Mouse (Mus musculus) liver, postnatal 0 days (tissue): Measurements from ENCODE around the gene Bhlha15. TPM values are rescaled to one million over a fixed set of nuclear protein-coding genes. Genes with fewer than 3 reads are reported as not detected.

ENCODE experiments used
- ATAC-seq: fragments of 200-750 bp; cut with Nextera tagmentation; 2 replicates; pipeline ENCODE4 v1.8.0; 2017; ENCODE audit warnings: mild to moderate bottlenecking, moderate library complexity
- DNase-seq: peaks from one replicate; pipeline ENCODE4 v3.0.0-alpha.2; 2016
- H3K27ac ChIP-seq: fragments of 300-500 bp; sonication (generic); 2 replicates; pipeline ENCODE4 v1.5.1; 2014; ENCODE audit warnings: antibody characterized with exemption, moderate library complexity, mild to moderate bottlenecking, low read depth
- H3K27me3 ChIP-seq: fragments of 300-500 bp; sonication (generic); 2 replicates; pipeline ENCODE4 v1.6.1; 2014; ENCODE audit warnings: low read length, control low read depth, mixed read lengths; ENCODE audit not compliant: insufficient read depth
- H3K36me3 ChIP-seq: fragments of 300-500 bp; sonication (generic); replicated peaks from 2 replicates; pipeline ENCODE4 v1.6.1; 2014; ENCODE audit warnings: mild to moderate bottlenecking, control low read depth, low read length, moderate library complexity, mixed read lengths; ENCODE audit not compliant: insufficient read depth
- H3K4me1 ChIP-seq: fragments of 300-500 bp; sonication (generic); 2 replicates; pipeline ENCODE4 v1.6.1; 2014; ENCODE audit warnings: antibody characterized with exemption, mild to moderate bottlenecking, control low read depth; ENCODE audit not compliant: insufficient read depth
- H3K4me2 ChIP-seq: fragments of 300-500 bp; sonication (generic); 2 replicates; pipeline ENCODE4 v1.6.1; 2014; ENCODE audit warnings: low read depth, mild to moderate bottlenecking, low read length, moderate library complexity, mixed read lengths
- H3K4me3 ChIP-seq: fragments of 300-500 bp; sonication (generic); 2 replicates; pipeline ENCODE4 v1.5.1; 2014; ENCODE audit warnings: low read depth, low read length
- H3K9ac ChIP-seq: fragments of 300-500 bp; sonication (generic); replicated peaks from 2 replicates; pipeline ENCODE4 v1.6.1; 2014; ENCODE audit warnings: mild to moderate bottlenecking, moderate library complexity
- H3K9me3 ChIP-seq: fragments of 300-500 bp; sonication (generic); 2 replicates; pipeline ENCODE4 v1.6.1; 2016; ENCODE audit warnings: mild to moderate bottlenecking, control low read depth, low read length, mixed read lengths
- CTCF ChIP-seq: sonication (generic); IDR thresholded peaks from 2 replicates; pipeline ENCODE4 v1.5.1; 2016; ENCODE audit warnings: antibody characterized with exemption, low read depth
- EP300 ChIP-seq: IDR thresholded peaks from 2 replicates; pipeline ENCODE4 v1.6.1; 2016; ENCODE audit warnings: antibody characterized with exemption, low read depth, mild to moderate bottlenecking
- WGBS: fragments of 180-500 bp; shearing (Covaris S2); extraction: QIAGEN DNeasy Blood & Tissue Kit; methylation state at CpG from one replicate; pipeline ENCODE4 v1.1.7; 2014; ENCODE audit not compliant: insufficient replicate concordance; 5-methylcytosine and 5-hydroxymethylcytosine counted together
- polyA plus RNA-seq: library from polyadenylated mRNA; unstranded; fragments of >200 nt; fragmentation: Nextera tagmentation; extraction: Ambion mirVana; gene quantifications from 2 replicates; pipeline ENCODE4 v1.2.1, GENCODE M21; 2015

Gene Bhlha15
- polyA plus RNA-seq, 1 experiment from 2014 or later, result 0.16 TPM

GRCm38 (mm10) chr5:144221305-144221704 is 31.2 kb downstream of the Bhlha15 start:
- Histone ChIP-seq H3K36me3 (no peaks in the 10 kb centered on the region), H3K4me3 (no peak overlapping the region), H3K9ac (no peak overlapping the region), H3K27me3 (no peaks in the 10 kb centered on the region), H3K9me3 (no peaks in the 10 kb centered on the region), H3K27ac (no peak overlapping the region), H3K4me2 (no peak overlapping the region), H3K4me1 (peaks cover 3% of the 10 kb centered on the region; the same call in 1 of the 2 replicates)
- TF ChIP-seq EP300 (no peak), CTCF (no peak)
- 43% methylated on average over 4 of the region's 4 CpGs for WGBS
- DNase-seq (no peak), ATAC-seq (no peak)

- H3K27me3 ChIP-seq, result no peaks in the 10 kb centered on the region
- DNase-seq (peak; percentile 42), ATAC-seq (peak; percentile 51)
- H3K36me3 ChIP-seq, result no peaks in the 10 kb centered on the region
- no peak for TF ChIP-seq CTCF
- no peak for TF ChIP-seq EP300
- H3K4me1 ChIP-seq, result peaks cover 3% of the 10 kb centered on the region; the same call in 1 of the 2 replicates
- H3K27ac ChIP-seq, result peak overlapping the region; percentile 81
- no peaks in the 10 kb centered on the region for H3K9me3 ChIP-seq
- peak overlapping the region; percentile 94 for H3K4me2 ChIP-seq
- H3K9ac ChIP-seq, result peak overlapping the region; percentile 73
- H3K4me3 ChIP-seq, result peak overlapping the region; percentile 62
- WGBS, result 2% methylated on average over 23 of the region's 25 CpGs
These were observed 32.9 kb downstream of the Bhlha15 start for GRCm38 (mm10) chr5:144222811-144223502.

- Histone ChIP-seq H3K4me3 (peak within 1 kb of the TSS; percentile 62), H3K27ac (peak within 1 kb of the TSS; percentile 81), H3K27me3 (no peaks in the 10 kb centered on the region), H3K4me1 (peaks cover 3% of the 10 kb centered on the region; the same call in 1 of the 2 replicates), H3K9ac (peak within 1 kb of the TSS; percentile 73), H3K36me3 (no peaks in the 10 kb centered on the region), H3K4me2 (peak within 1 kb of the TSS; percentile 94), H3K9me3 (no peaks in the 10 kb centered on the region)
- ATAC-seq, result peak; percentile 97
- TF ChIP-seq CTCF (peak; percentile 35; the same call in 1 of the 2 replicates), EP300 (no peak)
- 0% methylated on average over 37 of the region's 37 CpGs for WGBS
- DNase-seq, result peak; percentile 92
These were observed 33.4 kb downstream of the Bhlha15 start, which contains the start of gene Tecpr1 for GRCm38 (mm10) chr5:144223503-144223862. Gene Tecpr1 (minus strand): TSS chr5:144223615.

GRCm38 (mm10) chr5:144223899-144224816 is 34.1 kb downstream of the Bhlha15 start:
- peak overlapping the region; percentile 94 for H3K4me2 ChIP-seq
- DNase-seq (no peak), ATAC-seq (peak; percentile 28)
- 26% methylated on average over 18 of the region's 18 CpGs for WGBS
- H3K9ac ChIP-seq, result peak overlapping the region; percentile 73
- H3K36me3 ChIP-seq, result no peaks in the 10 kb centered on the region
- H3K27ac ChIP-seq, result peak overlapping the region; percentile 81
- peaks cover 3% of the 10 kb centered on the region; the same call in 1 of the 2 replicates for H3K4me1 ChIP-seq
- TF ChIP-seq EP300 (no peak), CTCF (no peak)
- H3K27me3 ChIP-seq, result no peaks in the 10 kb centered on the region
- H3K9me3 ChIP-seq, result no peaks in the 10 kb centered on the region
- peak overlapping the region; percentile 62 for H3K4me3 ChIP-seq

GRCm38 (mm10) chr5:144226220-144226619 is 36.1 kb downstream of the Bhlha15 start:
- ATAC-seq (no peak), DNase-seq (no peak)
- Histone ChIP-seq H3K4me3 (no peak overlapping the region), H3K27ac (no peak overlapping the region), H3K4me1 (peaks cover 3% of the 10 kb centered on the region; the same call in 1 of the 2 replicates), H3K4me2 (no peak overlapping the region), H3K27me3 (no peaks in the 10 kb centered on the region), H3K9me3 (no peaks in the 10 kb centered on the region), H3K36me3 (no peaks in the 10 kb centered on the region), H3K9ac (no peak overlapping the region)
- 31% methylated on average over 11 of the region's 11 CpGs for WGBS
- TF ChIP-seq EP300 (no peak), CTCF (no peak)

GRCm38 (mm10) chr5:144230216-144230615 is 40.1 kb downstream of the Bhlha15 start:
- H3K9me3 ChIP-seq, result no peaks in the 10 kb centered on the region
- DNase-seq, result no peak
- no peak overlapping the region for H3K9ac ChIP-seq
- no peak for TF ChIP-seq EP300
- no peak for TF ChIP-seq CTCF
- H3K4me3 ChIP-seq, result no peak overlapping the region
- ATAC-seq, result no peak
- H3K4me1 ChIP-seq, result no peaks in the 10 kb centered on the region
- no peak overlapping the region for H3K27ac ChIP-seq
- H3K36me3 ChIP-seq, result no peaks in the 10 kb centered on the region
- no peaks in the 10 kb centered on the region for H3K27me3 ChIP-seq
- H3K4me2 ChIP-seq, result no peak overlapping the region
- 82% methylated on average over 7 of the region's 7 CpGs for WGBS
